Mouse (Mus musculus) MEL (cell line): ENCODE data around the gene Polr2c.

ENCODE experiments used
- CTCF ChIP-seq, 3 experiments: IDR thresholded peaks in 2 of 3; conservative IDR thresholded peaks in 1 of 3; 2 replicates each; pipeline ENCODE4 v1.5.1; 2011 to 2012; ENCODE audit warnings: low read length in 3 of 3, low read depth in 2 of 3, mild to moderate bottlenecking in 2 of 3, improper control_type of control experiment in 1 of 3, inconsistent platforms in 1 of 3, mixed read lengths in 1 of 3, moderate library complexity in 1 of 3; ENCODE audit not compliant: control insufficient read depth in 1 of 3, insufficient read depth in 1 of 3, poor library complexity in 1 of 3, severe bottlenecking in 1 of 3
- EP300 ChIP-seq, 2 experiments: IDR thresholded peaks; 2 replicates each; pipeline ENCODE4 v1.6.1; 2011; ENCODE audit warnings: improper control_type of control experiment in 2 of 2, low read length in 2 of 2, low read depth in 1 of 2, mild to moderate bottlenecking in 1 of 2
- GABPA ChIP-seq: IDR thresholded peaks from 2 replicates; pipeline ENCODE4 v1.6.1; 2012; ENCODE audit warnings: low read depth, mild to moderate bottlenecking, inconsistent platforms, low read length, improper control_type of control experiment, moderate library complexity
- GATA1 ChIP-seq: IDR thresholded peaks from 2 replicates; pipeline ENCODE4 v1.6.1; 2011; ENCODE audit warnings: low read depth, low read length, improper control_type of control experiment
- POLR2A ChIP-seq, 2 experiments: IDR thresholded peaks; 2 replicates each; pipeline ENCODE4 v1.6.1; 2011 to 2012; ENCODE audit warnings: low read length in 2 of 2, mild to moderate bottlenecking in 2 of 2, control low read depth in 1 of 2, improper control_type of control experiment in 1 of 2, low read depth in 1 of 2, moderate library complexity in 1 of 2; ENCODE audit not compliant: control insufficient read depth in 1 of 2, insufficient read depth in 1 of 2, poor library complexity in 1 of 2
- POLR2AphosphoS5 ChIP-seq: IDR thresholded peaks from 2 replicates; pipeline ENCODE4 v1.6.1; 2012; ENCODE audit warnings: low read depth, borderline replicate concordance, mild to moderate bottlenecking, inconsistent platforms, low read length, moderate library complexity, mixed read lengths
- TCF12 ChIP-seq: IDR thresholded peaks from 2 replicates; pipeline ENCODE4 v1.6.1; 2014; ENCODE audit warnings: low read depth, mild to moderate bottlenecking, inconsistent platforms, low read length, improper control_type of control experiment, moderate library complexity

DNA sequence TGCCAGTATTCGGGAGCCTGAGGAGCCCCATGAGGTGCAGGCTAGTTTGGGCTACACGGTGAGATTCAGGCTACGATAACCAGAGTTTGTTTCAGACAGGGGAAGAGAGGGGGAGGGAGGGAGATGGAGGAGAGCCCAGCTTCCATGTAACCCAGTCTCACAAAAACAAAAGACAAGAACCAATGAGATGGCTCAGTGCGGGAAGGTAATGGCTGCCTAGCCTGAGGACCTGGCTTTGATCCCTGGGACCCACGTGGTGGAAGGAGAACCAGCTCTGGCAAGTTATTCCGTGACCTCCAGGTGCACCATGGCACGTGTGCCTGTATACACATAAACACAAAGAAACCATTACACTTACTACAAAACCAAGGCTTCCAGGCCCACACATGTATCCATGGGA is 36.7 kb upstream of the Polr2c start:
- TF ChIP-seq POLR2AphosphoS5, result no peak
- TF ChIP-seq TCF12, result no peak
- TF ChIP-seq GATA1, result no peak
- TF ChIP-seq POLR2A (IDR thresholded peaks at IDR 0.05; ENCODE audit: control insufficient read depth in 1 of 2, insufficient read depth in 1 of 2, low read depth in 1 of 2, low read length in 2 of 2, poor library complexity in 1 of 2), result no peak
- TF ChIP-seq CTCF (IDR thresholded peaks at IDR 0.05 in 2 of 3, conservative IDR thresholded peaks at IDR 0.05 in 1 of 3; ENCODE audit: control insufficient read depth in 1 of 3, insufficient read depth in 1 of 3, low read depth in 2 of 3, low read length in 3 of 3, poor library complexity in 1 of 3, severe bottlenecking in 1 of 3), result no peak
- TF ChIP-seq EP300 (IDR thresholded peaks at IDR 0.05; ENCODE audit: low read depth in 1 of 2, low read length in 2 of 2), result no peak
- TF ChIP-seq GABPA, result no peak
